Mouse (Mus musculus): Measurements from ENCODE around the gene BC004004. TPM values are rescaled to one million over a fixed set of nuclear protein-coding genes. Genes with fewer than 3 reads are reported as not detected.
A peak's percentile ranks its signal among the peaks of the same experiment; 100 is the strongest.
"Not testable (repeated sequence)": the region's sequence is repeated elsewhere in the genome, so short reads cannot be mapped to it uniquely, and the experiment has no call there.

The BC004004 gene
- polyA plus RNA-seq, 1 experiment from 2014 or later, result 130 TPM

- TF ChIP-seq CTCF (IDR thresholded peaks at IDR 0.05), result no peak
- no peak for ATAC-seq
- ChIA-PET CTCF (interaction anchor here (2.4 to 2.6 kb wide), 2 partner anchors 25 to 78 kb away, joined by 9 to 12 read pairs; partner anchors contain the start of gene BC004004), POLR2A (interaction anchor here (1.1 to 2.5 kb wide), 3 partner anchors 7 to 25 kb away, joined by 3 to 11 read pairs (median 3); no protein-coding TSS in a partner anchor)
- no peak for DNase-seq (ENCODE audit: low read depth, low spot score)
- H3K27me3 ChIP-seq, result no peaks in the 10 kb centered on the region
- in situ Hi-C loops (cut with MboI; ENCODE audit: low pct_unique_long_range_greater_than_20kb), result no loop called here
These were observed 78.0 kb downstream of the BC004004 start for GRCm38 (mm10) chr17:29346496-29347125.

DNA sequence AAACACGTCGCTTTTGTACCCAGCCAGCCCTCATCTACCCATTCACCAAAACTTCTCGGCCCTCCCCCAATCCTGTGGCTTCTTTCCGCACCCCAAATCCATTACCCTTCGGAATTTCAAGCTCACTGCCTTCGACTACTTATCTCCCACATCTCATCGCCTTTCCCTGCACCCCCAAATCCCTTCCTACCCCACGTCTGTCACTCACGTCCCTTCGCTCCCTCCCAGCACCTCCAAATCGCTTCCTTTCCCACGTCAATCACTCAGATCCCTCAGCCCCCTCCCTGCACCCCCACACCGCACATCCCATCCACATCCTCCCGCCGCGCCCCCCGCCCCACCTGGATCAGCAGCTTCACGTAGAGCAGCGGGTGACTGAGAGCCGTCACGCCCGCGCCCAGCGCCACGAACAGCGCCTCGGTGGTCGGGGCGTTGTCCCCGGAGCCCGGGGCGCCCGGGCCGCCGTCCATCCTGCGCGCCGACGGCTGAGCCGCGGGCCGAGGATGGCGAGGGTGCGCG, 78.6 kb downstream of the BC004004 start:
- peak; percentile 29 for ATAC-seq

GRCm38 (mm10) chr17:29347645-29348256, 79.2 kb downstream of the BC004004 start, which contains the start of gene Mtch1:
TSS of gene Mtch1 (minus strand) at chr17:29347934.
- POLR2A ChIA-PET, result interaction anchor here (0.5 to 2.5 kb wide), 5 partner anchors 8 to 241 kb away, joined by 3 to 11 read pairs (median 3); no protein-coding TSS in a partner anchor
- ATAC-seq, result peak; percentile 86
- in situ Hi-C loops (cut with MboI; ENCODE audit: low pct_unique_long_range_greater_than_20kb), result no loop called here
- DNase-seq (ENCODE audit: low read depth, low spot score), result peak; percentile 77
- TF ChIP-seq CTCF (IDR thresholded peaks at IDR 0.05), result no peak
- CTCF ChIA-PET, result interaction anchor here (1.0 to 2.6 kb wide), 5 partner anchors 9 to 88 kb away, joined by 3 to 12 read pairs (median 4); partner anchors contain the start of gene BC004004
- H3K27me3 ChIP-seq, result no peaks in the 10 kb centered on the region

More for the DNA sequence above, 78.6 kb downstream of the BC004004 start:
- H3K27me3 ChIP-seq, result no peaks in the 10 kb centered on the region
- ChIA-PET POLR2A (interaction anchor here (0.5 to 2.5 kb wide), 5 partner anchors 8 to 242 kb away, joined by 3 to 11 read pairs (median 3); no protein-coding TSS in a partner anchor), CTCF (interaction anchor here (1.0 to 2.6 kb wide), 4 partner anchors 8 to 87 kb away, joined by 3 to 12 read pairs (median 6); partner anchors contain the start of gene BC004004)
- no peak for DNase-seq (ENCODE audit: low read depth, low spot score)
- no peak for TF ChIP-seq CTCF (IDR thresholded peaks at IDR 0.05)
- in situ Hi-C loops (cut with MboI; ENCODE audit: low pct_unique_long_range_greater_than_20kb), result no loop called here

DNA sequence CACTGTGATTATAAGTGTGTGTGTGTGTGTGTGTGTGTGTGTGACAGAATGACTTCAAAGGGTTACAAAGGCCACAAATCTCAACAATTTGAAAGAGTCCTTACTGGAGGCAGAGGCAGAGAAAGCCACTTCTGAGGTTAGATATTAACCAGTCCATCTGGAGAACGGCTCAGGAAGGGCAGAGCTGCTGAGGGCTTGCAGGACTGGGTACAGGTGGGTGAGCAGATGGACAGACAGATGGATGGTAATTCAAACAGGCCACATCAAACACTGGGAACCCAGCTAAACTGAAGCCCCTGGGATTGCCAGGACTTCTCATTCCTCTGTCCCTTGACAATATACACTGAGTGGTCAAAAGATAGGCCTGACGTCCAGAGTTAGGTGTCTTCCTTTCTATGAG, 80.4 kb downstream of the BC004004 start:
- DNase-seq (ENCODE audit: low read depth, low spot score) (no peak), ATAC-seq (no peak)
- no peak for TF ChIP-seq CTCF (IDR thresholded peaks at IDR 0.05)
- POLR2A ChIA-PET, result no interaction called here
- CTCF ChIA-PET, result interaction anchor here (2.4 kb wide), 1 partner anchor 22 kb away, joined by 9 read pairs; no protein-coding TSS in a partner anchor
- H3K27me3 ChIP-seq, result no peaks in the 10 kb centered on the region
- in situ Hi-C loops (cut with MboI; ENCODE audit: low pct_unique_long_range_greater_than_20kb), result no loop called here

DNA sequence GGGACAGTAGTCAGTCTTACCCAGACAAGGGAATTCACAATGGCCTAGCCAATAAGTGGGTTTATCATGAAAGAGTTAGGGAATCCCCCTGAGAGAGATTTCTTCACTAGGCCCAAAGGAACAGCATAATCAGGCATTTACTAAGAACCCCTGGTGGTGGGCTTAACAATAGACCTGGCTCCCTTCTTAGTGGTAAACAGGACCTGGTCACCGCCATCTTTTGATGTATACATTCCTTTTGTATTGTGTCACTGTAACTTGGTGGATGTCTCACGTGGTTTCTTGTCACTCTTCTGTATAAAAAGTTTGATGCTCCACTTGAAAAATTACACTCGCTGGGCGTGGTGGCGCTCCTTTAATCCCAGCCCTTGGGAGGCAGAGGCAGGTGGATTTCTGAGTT, 82.5 kb downstream of the BC004004 start:
- CTCF ChIA-PET, result interaction anchor here (1.3 kb wide), 1 partner anchor 20 kb away, joined by 4 read pairs; no protein-coding TSS in a partner anchor
- POLR2A ChIA-PET; H3K27me3 ChIP-seq; DNase-seq (ENCODE audit: low read depth, low spot score); ATAC-seq; in situ Hi-C loops (cut with MboI; ENCODE audit: low pct_unique_long_range_greater_than_20kb): not testable (repeated sequence)

DNA sequence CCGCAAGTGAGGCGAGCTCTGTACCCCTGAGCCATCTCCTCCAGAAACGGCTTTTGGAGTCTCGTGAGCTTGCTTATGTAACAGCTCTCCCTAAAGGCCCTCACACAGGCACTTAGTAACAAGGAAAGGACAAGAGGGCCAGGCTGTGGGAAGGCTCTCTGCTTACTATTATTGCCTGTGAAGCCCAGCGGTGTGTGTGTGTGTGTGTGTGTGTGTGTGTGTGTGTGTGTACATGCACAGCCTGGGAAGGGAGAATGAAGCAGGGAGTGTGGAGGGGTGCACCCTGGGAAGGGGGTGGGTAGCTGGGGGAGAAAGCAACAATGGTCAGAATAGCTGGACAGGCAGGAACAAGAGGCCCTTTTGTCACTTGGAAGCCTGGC, 86.9 kb downstream of the BC004004 start:
- no peak for TF ChIP-seq CTCF (IDR thresholded peaks at IDR 0.05)

DNA sequence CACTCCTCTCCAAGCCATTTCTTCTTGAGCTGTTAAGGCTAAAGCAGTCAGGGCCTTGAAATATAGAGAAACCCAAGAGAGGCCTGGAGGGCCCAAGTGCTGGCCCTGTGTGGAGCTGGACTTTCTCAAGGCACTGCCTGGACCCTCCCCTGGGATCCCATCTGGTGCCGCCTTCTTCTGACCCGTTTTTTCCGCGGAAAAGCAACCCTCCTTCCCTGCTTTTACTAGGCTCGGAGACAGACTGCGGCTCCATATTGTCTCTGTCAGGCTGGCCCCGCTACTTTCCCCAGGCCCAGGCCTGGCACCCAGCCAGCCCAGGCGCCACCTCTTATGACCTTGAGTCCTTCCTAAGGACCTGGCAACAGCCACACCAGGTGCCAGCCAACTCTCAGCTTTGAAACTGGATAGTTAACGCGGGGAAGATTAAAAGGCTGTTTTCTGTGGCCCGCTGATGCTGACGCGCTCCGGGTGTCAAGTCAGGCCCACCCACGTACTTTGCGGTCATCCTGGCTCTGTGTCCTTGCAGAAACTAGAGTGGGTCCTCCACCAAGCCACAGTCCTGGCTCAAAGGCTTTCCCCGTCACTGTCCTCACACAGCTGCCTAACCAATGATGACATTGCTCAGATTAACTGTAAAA, 87.4 kb downstream of the BC004004 start:
- H3K27me3 ChIP-seq, result no peaks in the 10 kb centered on the region
- DNase-seq (ENCODE audit: low read depth, low spot score), result no peak
- CTCF ChIA-PET, result interaction anchor here (1.0 to 2.6 kb wide), 2 partner anchors 15 to 87 kb away, joined by 3 to 11 read pairs; partner anchors contain the start of gene BC004004
- no peak for ATAC-seq
- POLR2A ChIA-PET, result interaction anchor here (1.4 kb wide), 1 partner anchor 58 kb away, joined by 3 read pairs; no protein-coding TSS in a partner anchor
- TF ChIP-seq CTCF (IDR thresholded peaks at IDR 0.05), result no peak
- in situ Hi-C loops (cut with MboI; ENCODE audit: low pct_unique_long_range_greater_than_20kb), result no loop called here

More for the DNA sequence above, 86.9 kb downstream of the BC004004 start:
- no peaks in the 10 kb centered on the region for H3K27me3 ChIP-seq
- no peak for ATAC-seq
- in situ Hi-C loops (cut with MboI; ENCODE audit: low pct_unique_long_range_greater_than_20kb), result no loop called here
- CTCF ChIA-PET, result interaction anchor here (2.6 kb wide), 1 partner anchor 16 kb away, joined by 11 read pairs; no protein-coding TSS in a partner anchor
- no peak for DNase-seq (ENCODE audit: low read depth, low spot score)
- POLR2A ChIA-PET, result interaction anchor here (1.4 kb wide), 1 partner anchor 58 kb away, joined by 3 read pairs; no protein-coding TSS in a partner anchor

DNA sequence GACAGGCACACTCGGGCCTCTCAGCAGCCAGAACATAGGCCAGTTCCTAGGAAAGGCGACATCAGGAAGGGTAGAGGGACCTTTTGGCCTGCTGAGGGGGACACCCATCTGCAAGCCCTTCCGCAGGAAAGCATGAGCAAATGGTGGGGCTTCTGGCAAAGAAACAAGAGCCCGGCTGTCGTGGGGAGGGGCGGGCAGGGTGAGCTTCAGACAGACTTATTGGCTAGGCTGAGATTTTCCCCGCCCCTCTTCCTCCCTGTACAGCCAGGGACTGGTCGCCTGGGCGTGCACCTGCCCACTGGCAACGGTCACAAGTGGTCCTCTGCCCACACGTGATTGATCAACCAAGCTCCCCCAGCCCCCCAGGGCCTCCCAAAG, 87.9 kb downstream of the BC004004 start:
- ATAC-seq (no peak), DNase-seq (ENCODE audit: low read depth, low spot score) (no peak)
- ChIA-PET POLR2A (interaction anchor here (1.4 kb wide), 1 partner anchor 59 kb away, joined by 3 read pairs; no protein-coding TSS in a partner anchor), CTCF (interaction anchor here (1.0 to 2.6 kb wide), 2 partner anchors 15 to 88 kb away, joined by 3 to 11 read pairs; partner anchors contain the start of gene BC004004)
- in situ Hi-C loops (cut with MboI; ENCODE audit: low pct_unique_long_range_greater_than_20kb), result no loop called here
- no peak for TF ChIP-seq CTCF (IDR thresholded peaks at IDR 0.05)
- no peaks in the 10 kb centered on the region for H3K27me3 ChIP-seq

GRCm38 (mm10) chr17:29356882-29357281, 88.3 kb downstream of the BC004004 start:
- CTCF ChIA-PET, result interaction anchor here (1.0 to 2.6 kb wide), 2 partner anchors 14 to 88 kb away, joined by 3 to 11 read pairs; partner anchors contain the start of gene BC004004
- no peak for TF ChIP-seq CTCF (IDR thresholded peaks at IDR 0.05)
- in situ Hi-C loops (cut with MboI; ENCODE audit: low pct_unique_long_range_greater_than_20kb), result no loop called here
- POLR2A ChIA-PET, result interaction anchor here (1.4 kb wide), 1 partner anchor 59 kb away, joined by 3 read pairs; no protein-coding TSS in a partner anchor
- no peaks in the 10 kb centered on the region for H3K27me3 ChIP-seq
- no peak for DNase-seq (ENCODE audit: low read depth, low spot score)
- no peak for ATAC-seq

- CTCF ChIA-PET, result interaction anchor here (2.7 kb wide), 1 partner anchor 12 kb away, joined by 7 read pairs; no protein-coding TSS in a partner anchor
- POLR2A ChIA-PET, result no interaction called here
These were observed 90.3 kb downstream of the BC004004 start for GRCm38 (mm10) chr17:29358928-29359327.

More at GRCm38 (mm10) chr17:29358928-29359327, 90.3 kb downstream of the BC004004 start:
- no peak for ATAC-seq
- no peak for TF ChIP-seq CTCF (IDR thresholded peaks at IDR 0.05)
- no peaks in the 10 kb centered on the region for H3K27me3 ChIP-seq
- no peak for DNase-seq (ENCODE audit: low read depth, low spot score)
- in situ Hi-C loops (cut with MboI; ENCODE audit: low pct_unique_long_range_greater_than_20kb), result no loop called here
